Mouse (Mus musculus) cerebellum, adult 2 months (tissue): ENCODE results near the gene Mark2. TPM values are rescaled to one million over a fixed set of nuclear protein-coding genes. Genes with fewer than 3 reads are reported as not detected.

Source experiments
- DNase-seq, 2 experiments: peaks; one replicate each; pipeline ENCODE4 v3.0.0; 2021
- H3K27ac ChIP-seq: fragments of 200-500 bp; 2 replicates; pipeline ENCODE4 v1.5.1; 2012; ENCODE audit warnings: low read length, control low read depth, inconsistent platforms; ENCODE audit not compliant: insufficient read depth
- H3K27me3 ChIP-seq: fragments of 200-500 bp; 2 replicates; pipeline ENCODE4 v1.6.1; 2012; ENCODE audit warnings: inconsistent platforms, mild to moderate bottlenecking, low read length, moderate library complexity; ENCODE audit not compliant: control insufficient read depth, insufficient read depth
- H3K4me1 ChIP-seq: fragments of 200-500 bp; 2 replicates; pipeline ENCODE4 v1.6.1; 2011; ENCODE audit warnings: low read length; ENCODE audit not compliant: control insufficient read depth, insufficient read depth
- H3K4me3 ChIP-seq: fragments of 200-500 bp; replicated peaks from 2 replicates; pipeline ENCODE3; 2011; ENCODE audit warnings: mild to moderate bottlenecking, low read depth, low read length, control low read depth; ENCODE audit not compliant: insufficient read depth
- CTCF ChIP-seq: fragments of 200-500 bp; IDR thresholded peaks from 2 replicates; pipeline ENCODE4 v1.5.1; 2011; ENCODE audit warnings: low read depth, mild to moderate bottlenecking, control low read depth, low read length, moderate library complexity, borderline replicate concordance; ENCODE audit not compliant: insufficient read depth
- POLR2A ChIP-seq: fragments of 200-500 bp; IDR thresholded peaks from 2 replicates; pipeline ENCODE4 v1.6.1; 2011; ENCODE audit warnings: low read length, control low read depth, borderline replicate concordance; ENCODE audit not compliant: insufficient read depth
- WGBS: fragments of 180-500 bp; shearing (Covaris S2); methylation state at CpG from one replicate; pipeline ENCODE4 v1.1.7; 2018; 5-methylcytosine and 5-hydroxymethylcytosine counted together
- polyA plus RNA-seq: library from polyadenylated mRNA; depleted of rRNA; stranded (reverse); fragments of >200 nt; gene quantifications from 2 replicates; pipeline ENCODE4 v1.2.3, GENCODE M21; 2012

Gene Mark2
- polyA plus RNA-seq, 1 experiment: 76.2 TPM

GRCm38 (mm10) chr19:7300078-7300477 is 41.6 kb downstream of the Mark2 start:
- Histone ChIP-seq H3K27ac (no peak overlapping the region), H3K4me3 (no peak overlapping the region), H3K4me1 (peaks cover 21% of the 10 kb centered on the region), H3K27me3 (no peaks in the 10 kb centered on the region)
- TF ChIP-seq CTCF: no peak
- no peak for TF ChIP-seq POLR2A
- no peak for DNase-seq
- WGBS: 88% methylated on average over 1 of the region's 1 CpGs

- no peak overlapping the region for H3K27ac ChIP-seq
- no peak for DNase-seq
- no peak for TF ChIP-seq POLR2A
- no peak for TF ChIP-seq CTCF
Observed at GRCm38 (mm10) chr19:7299052-7299451, 42.6 kb downstream of the Mark2 start.

GRCm38 (mm10) chr19:7295959-7296358 is 45.7 kb downstream of the Mark2 start:
- H3K4me3 ChIP-seq: no peak overlapping the region
- 88% methylated on average over 4 of the region's 4 CpGs for WGBS
- no peak for DNase-seq
- H3K4me1 ChIP-seq: peaks cover 4% of the 10 kb centered on the region
- no peak for TF ChIP-seq CTCF
- no peak for TF ChIP-seq POLR2A
- no peak overlapping the region for H3K27ac ChIP-seq
- H3K27me3 ChIP-seq: no peaks in the 10 kb centered on the region

More at GRCm38 (mm10) chr19:7299052-7299451, 42.6 kb downstream of the Mark2 start:
- Histone ChIP-seq H3K4me3 (no peak overlapping the region), H3K4me1 (peaks cover 21% of the 10 kb centered on the region), H3K27me3 (no peaks in the 10 kb centered on the region)

GRCm38 (mm10) chr19:7295071-7295658 is 46.5 kb downstream of the Mark2 start:
- Histone ChIP-seq H3K4me3 (no peak overlapping the region), H3K27ac (no peak overlapping the region), H3K4me1 (peaks cover 9% of the 10 kb centered on the region), H3K27me3 (no peaks in the 10 kb centered on the region)
- WGBS: 84% methylated on average over 15 of the region's 15 CpGs
- no peak for DNase-seq
- TF ChIP-seq CTCF: no peak
- no peak for TF ChIP-seq POLR2A

- TF ChIP-seq POLR2A (no peak), CTCF (no peak)
Observed at GRCm38 (mm10) chr19:7294098-7294876, 47.4 kb downstream of the Mark2 start.

GRCm38 (mm10) chr19:7291958-7292709 is 49.5 kb downstream of the Mark2 start:
- Histone ChIP-seq H3K27ac (no peak overlapping the region), H3K4me3 (no peak overlapping the region), H3K4me1 (peaks cover 5% of the 10 kb centered on the region), H3K27me3 (no peaks in the 10 kb centered on the region)
- TF ChIP-seq CTCF: no peak
- no peak for TF ChIP-seq POLR2A
- no peak for DNase-seq
- 82% methylated on average over 7 of the region's 7 CpGs for WGBS

More at GRCm38 (mm10) chr19:7294098-7294876, 47.4 kb downstream of the Mark2 start:
- WGBS: 74% methylated on average over 8 of the region's 8 CpGs
- no peaks in the 10 kb centered on the region for H3K27me3 ChIP-seq
- H3K4me1 ChIP-seq: peaks cover 9% of the 10 kb centered on the region
- no peak overlapping the region for H3K27ac ChIP-seq
- no peak for DNase-seq
- no peak overlapping the region for H3K4me3 ChIP-seq

GRCm38 (mm10) chr19:7289767-7290166 is 51.9 kb downstream of the Mark2 start:
- WGBS: 11% methylated on average over 2 of the region's 2 CpGs
- no peaks in the 10 kb centered on the region for H3K27me3 ChIP-seq

GRCm38 (mm10) chr19:7288288-7288687 is 53.4 kb downstream of the Mark2 start:
- Histone ChIP-seq H3K4me3 (no peak overlapping the region), H3K27me3 (no peaks in the 10 kb centered on the region), H3K27ac (no peak overlapping the region), H3K4me1 (peaks cover 5% of the 10 kb centered on the region)
- 84% methylated on average over 3 of the region's 3 CpGs for WGBS
- TF ChIP-seq POLR2A: no peak
- no peak for DNase-seq

More at GRCm38 (mm10) chr19:7289767-7290166, 51.9 kb downstream of the Mark2 start:
- no peak overlapping the region for H3K27ac ChIP-seq
- H3K4me1 ChIP-seq: peaks cover 5% of the 10 kb centered on the region
- no peak overlapping the region for H3K4me3 ChIP-seq
- no peak for TF ChIP-seq CTCF
- TF ChIP-seq POLR2A: no peak
- DNase-seq: no peak
